Mouse (Mus musculus): ENCODE data around the gene Mgat4c.

DNA sequence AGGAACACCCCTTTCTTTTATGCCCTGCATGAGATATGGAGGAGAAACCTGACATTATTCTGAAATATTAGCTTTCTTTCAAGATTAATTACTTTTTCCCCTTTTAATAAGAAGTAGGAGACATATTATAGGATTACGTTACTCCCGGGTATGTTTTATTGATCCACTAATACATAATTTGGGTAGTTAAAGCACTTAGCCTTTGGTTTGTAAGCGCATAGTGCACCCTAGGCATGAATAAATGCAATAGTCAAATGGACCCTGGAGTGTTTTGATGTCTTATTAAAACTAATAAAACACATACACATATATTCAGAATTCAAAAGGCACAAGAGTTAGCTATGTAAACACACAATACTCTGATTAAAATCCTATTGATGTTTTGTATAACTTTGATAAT, 374.9 kb downstream of the Mgat4c start:
- no peak for TF ChIP-seq EP300 (optimal IDR thresholded peaks at IDR 0.05)
- no peak for TF ChIP-seq CTCF (IDR thresholded peaks at IDR 0.05; ENCODE audit: low read depth)

All from stomach, postnatal 0 days (tissue).